Mouse (Mus musculus) liver, postnatal 0 days (tissue): ENCODE data around the gene Cd151. TPM values are rescaled to one million over a fixed set of nuclear protein-coding genes. Genes with fewer than 3 reads are reported as not detected.

Experiments
- ATAC-seq: fragments of 200-750 bp; cut with Nextera tagmentation; 2 replicates; pipeline ENCODE4 v1.8.0; 2017; ENCODE audit warnings: mild to moderate bottlenecking, moderate library complexity
- DNase-seq: peaks from one replicate; pipeline ENCODE4 v3.0.0-alpha.2; 2016
- H3K27ac ChIP-seq: fragments of 300-500 bp; sonication (generic); 2 replicates; pipeline ENCODE4 v1.5.1; 2014; ENCODE audit warnings: antibody characterized with exemption, moderate library complexity, mild to moderate bottlenecking, low read depth
- H3K27me3 ChIP-seq: fragments of 300-500 bp; sonication (generic); 2 replicates; pipeline ENCODE4 v1.6.1; 2014; ENCODE audit warnings: low read length, control low read depth, mixed read lengths; ENCODE audit not compliant: insufficient read depth
- H3K36me3 ChIP-seq: fragments of 300-500 bp; sonication (generic); replicated peaks from 2 replicates; pipeline ENCODE4 v1.6.1; 2014; ENCODE audit warnings: mild to moderate bottlenecking, control low read depth, low read length, moderate library complexity, mixed read lengths; ENCODE audit not compliant: insufficient read depth
- H3K4me1 ChIP-seq: fragments of 300-500 bp; sonication (generic); 2 replicates; pipeline ENCODE4 v1.6.1; 2014; ENCODE audit warnings: antibody characterized with exemption, mild to moderate bottlenecking, control low read depth; ENCODE audit not compliant: insufficient read depth
- H3K4me2 ChIP-seq: fragments of 300-500 bp; sonication (generic); 2 replicates; pipeline ENCODE4 v1.6.1; 2014; ENCODE audit warnings: low read depth, mild to moderate bottlenecking, low read length, moderate library complexity, mixed read lengths
- H3K4me3 ChIP-seq: fragments of 300-500 bp; sonication (generic); 2 replicates; pipeline ENCODE4 v1.5.1; 2014; ENCODE audit warnings: low read depth, low read length
- H3K9ac ChIP-seq: fragments of 300-500 bp; sonication (generic); replicated peaks from 2 replicates; pipeline ENCODE4 v1.6.1; 2014; ENCODE audit warnings: mild to moderate bottlenecking, moderate library complexity
- H3K9me3 ChIP-seq: fragments of 300-500 bp; sonication (generic); 2 replicates; pipeline ENCODE4 v1.6.1; 2016; ENCODE audit warnings: mild to moderate bottlenecking, control low read depth, low read length, mixed read lengths
- CTCF ChIP-seq: sonication (generic); IDR thresholded peaks from 2 replicates; pipeline ENCODE4 v1.5.1; 2016; ENCODE audit warnings: antibody characterized with exemption, low read depth
- EP300 ChIP-seq: IDR thresholded peaks from 2 replicates; pipeline ENCODE4 v1.6.1; 2016; ENCODE audit warnings: antibody characterized with exemption, low read depth, mild to moderate bottlenecking
- WGBS: fragments of 180-500 bp; shearing (Covaris S2); extraction: QIAGEN DNeasy Blood & Tissue Kit; methylation state at CpG from one replicate; pipeline ENCODE4 v1.1.7; 2014; ENCODE audit not compliant: insufficient replicate concordance; 5-methylcytosine and 5-hydroxymethylcytosine counted together
- polyA plus RNA-seq: library from polyadenylated mRNA; unstranded; fragments of >200 nt; fragmentation: Nextera tagmentation; extraction: Ambion mirVana; gene quantifications from 2 replicates; pipeline ENCODE4 v1.2.1, GENCODE M21; 2015

Cd151 gene
- polyA plus RNA-seq, 1 experiment from 2014 or later, result 6.6 TPM

DNA sequence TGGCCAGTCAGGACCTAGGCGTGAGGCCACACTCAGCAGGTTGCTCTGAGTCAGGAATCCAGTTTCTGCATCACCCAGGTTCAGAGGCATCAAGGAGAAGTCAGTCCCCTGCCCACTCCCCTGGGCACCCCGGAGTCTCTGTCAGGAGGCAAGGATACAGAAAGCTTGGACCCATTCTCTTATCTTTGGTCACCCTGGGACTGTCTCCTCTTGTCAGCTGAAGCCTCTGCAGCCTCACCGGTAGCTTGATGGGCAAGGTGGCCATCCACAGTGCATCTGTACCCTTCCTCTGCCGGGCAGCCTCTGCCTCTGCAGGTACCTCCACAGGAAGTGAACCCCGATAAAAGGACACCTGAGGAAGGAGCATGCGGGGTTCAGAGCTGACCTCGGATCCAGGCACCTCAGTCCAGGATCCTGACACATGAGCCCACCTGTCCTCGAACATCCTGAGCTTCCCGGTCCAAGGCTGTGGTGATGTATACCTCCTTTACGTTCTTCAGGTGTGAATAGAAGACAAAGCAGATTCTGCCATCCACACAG lies 28.0 kb upstream of the Cd151 start:
- DNase-seq (no peak), ATAC-seq (no peak)
- Histone ChIP-seq H3K27ac (no peak overlapping the region), H3K36me3 (peaks cover 26% of the 10 kb centered on the region), H3K4me1 (peaks cover 54% of the 10 kb centered on the region), H3K4me3 (no peak overlapping the region), H3K9me3 (no peaks in the 10 kb centered on the region), H3K9ac (no peak overlapping the region), H3K27me3 (no peaks in the 10 kb centered on the region), H3K4me2 (no peak overlapping the region)
- WGBS, result 90% methylated on average over 10 of the region's 10 CpGs
- TF ChIP-seq CTCF, result no peak

DNA sequence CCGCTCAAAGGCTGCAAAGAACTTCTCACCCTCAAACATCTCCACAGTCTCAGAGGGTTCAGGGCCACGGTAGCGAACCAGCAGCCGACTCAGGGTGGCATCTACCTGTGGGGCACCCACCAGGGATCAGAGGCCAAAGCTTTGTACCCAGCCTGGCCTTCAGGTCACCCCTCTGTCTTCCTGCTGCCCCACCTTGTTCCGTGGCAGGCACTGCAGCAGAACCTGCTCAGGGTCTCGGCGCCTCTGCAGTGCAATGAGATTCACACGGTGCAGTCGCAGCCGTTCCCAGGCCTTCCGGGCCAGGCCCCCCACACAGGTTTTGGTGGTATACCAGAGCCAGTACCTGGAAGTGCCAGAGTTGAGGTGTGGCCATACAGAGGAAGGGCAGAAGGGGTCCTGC lies 27.4 kb upstream of the Cd151 start:
- TF ChIP-seq EP300 (no peak), CTCF (no peak)
- no peak for DNase-seq
- Histone ChIP-seq H3K9ac (no peak overlapping the region), H3K4me2 (no peak overlapping the region), H3K27me3 (no peaks in the 10 kb centered on the region), H3K4me3 (no peak overlapping the region), H3K9me3 (no peaks in the 10 kb centered on the region), H3K4me1 (peaks cover 53% of the 10 kb centered on the region), H3K36me3 (peaks cover 26% of the 10 kb centered on the region), H3K27ac (no peak overlapping the region)
- no peak for ATAC-seq
- WGBS, result 91% methylated on average over 11 of the region's 11 CpGs

DNA sequence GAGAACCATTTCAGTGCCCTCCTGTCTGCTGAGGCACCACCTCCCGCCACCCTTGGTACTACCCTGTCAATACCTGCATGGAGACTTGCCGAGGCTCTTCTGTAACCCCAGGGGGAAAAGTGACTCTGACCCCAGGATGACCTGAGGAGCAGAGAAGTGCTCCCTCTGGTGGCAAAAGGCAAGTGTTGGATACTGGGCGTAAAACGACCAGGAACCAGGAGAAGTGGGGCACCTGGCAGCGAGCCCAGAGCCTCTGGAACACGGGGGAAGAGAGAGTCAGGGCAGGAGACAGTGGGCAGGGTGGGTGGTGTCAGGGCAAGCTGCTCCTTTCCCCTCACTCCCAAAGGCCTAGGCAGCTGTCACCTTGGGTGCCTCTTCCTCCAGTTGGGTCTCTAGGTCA lies 26.6 kb upstream of the Cd151 start:
- Histone ChIP-seq H3K4me1 (peaks cover 49% of the 10 kb centered on the region), H3K9ac (no peak overlapping the region), H3K9me3 (no peaks in the 10 kb centered on the region), H3K36me3 (peaks cover 26% of the 10 kb centered on the region), H3K4me3 (no peak overlapping the region), H3K27ac (no peak overlapping the region), H3K27me3 (no peaks in the 10 kb centered on the region), H3K4me2 (no peak overlapping the region)
- WGBS, result 33% methylated on average over 6 of the region's 6 CpGs
- peak; percentile 80 for DNase-seq
- peak; percentile 9; the same call in 1 of the 2 replicates for ATAC-seq
- TF ChIP-seq EP300, result no peak
- peak; percentile 91 for TF ChIP-seq CTCF

DNA sequence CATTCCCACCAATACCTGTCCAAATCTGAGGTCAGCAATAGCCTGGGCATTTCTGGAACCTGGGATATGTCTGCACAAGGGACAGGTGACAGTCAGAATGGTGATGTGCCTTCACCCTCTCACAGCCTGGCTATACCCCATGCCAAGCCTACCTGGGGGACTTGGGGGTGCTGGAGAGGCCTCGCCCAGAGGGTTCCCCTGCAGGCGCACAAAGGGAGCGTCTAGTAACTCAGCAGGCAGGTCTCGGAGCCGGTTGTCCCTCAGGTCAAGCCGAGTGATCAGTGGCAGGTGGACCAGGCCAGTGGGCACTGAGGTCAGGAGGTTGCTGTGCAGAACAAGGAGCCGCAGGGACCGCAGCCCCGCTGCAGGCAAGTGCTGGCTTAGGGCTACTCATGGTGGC lies 25.7 kb upstream of the Cd151 start:
- Histone ChIP-seq H3K4me2 (peak overlapping the region; percentile 91; the same call in 1 of the 2 replicates), H3K27me3 (no peaks in the 10 kb centered on the region), H3K36me3 (peaks cover 26% of the 10 kb centered on the region), H3K4me3 (no peak overlapping the region), H3K27ac (no peak overlapping the region), H3K9me3 (no peaks in the 10 kb centered on the region), H3K4me1 (peaks cover 41% of the 10 kb centered on the region), H3K9ac (no peak overlapping the region)
- ATAC-seq, result no peak
- WGBS, result 94% methylated on average over 9 of the region's 9 CpGs
- no peak for TF ChIP-seq EP300
- TF ChIP-seq CTCF, result no peak
- DNase-seq, result no peak

DNA sequence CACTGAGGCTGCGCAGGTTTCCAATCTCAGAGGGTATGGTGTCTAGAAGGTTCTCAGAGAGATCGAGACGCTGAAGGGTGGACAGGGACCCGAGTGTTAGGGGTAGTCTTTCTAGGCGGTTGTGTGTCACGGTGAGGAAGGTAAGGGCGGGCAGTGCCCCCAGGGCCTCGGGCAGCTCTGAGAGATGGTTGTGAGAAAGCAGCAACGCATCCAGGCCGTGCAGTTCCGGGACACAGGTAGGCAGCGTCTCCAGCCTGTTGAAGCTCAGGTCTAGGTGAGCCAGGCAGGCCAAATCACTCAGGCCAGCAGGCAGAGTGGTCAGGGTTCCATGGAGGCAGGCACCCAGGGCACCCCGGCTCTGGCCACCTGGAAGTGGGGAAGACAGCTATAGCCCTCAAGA lies 25.0 kb upstream of the Cd151 start:
- no peak for DNase-seq
- Histone ChIP-seq H3K27ac (no peak overlapping the region), H3K4me2 (peak overlapping the region; percentile 91), H3K9ac (no peak overlapping the region; the same call in 1 of the 2 replicates), H3K4me1 (peaks cover 39% of the 10 kb centered on the region), H3K9me3 (no peaks in the 10 kb centered on the region), H3K4me3 (peak overlapping the region; percentile 66), H3K36me3 (peaks cover 26% of the 10 kb centered on the region), H3K27me3 (no peaks in the 10 kb centered on the region)
- ATAC-seq, result no peak
- TF ChIP-seq CTCF, result no peak
- no peak for TF ChIP-seq EP300
- 86% methylated on average over 13 of the region's 13 CpGs for WGBS

DNA sequence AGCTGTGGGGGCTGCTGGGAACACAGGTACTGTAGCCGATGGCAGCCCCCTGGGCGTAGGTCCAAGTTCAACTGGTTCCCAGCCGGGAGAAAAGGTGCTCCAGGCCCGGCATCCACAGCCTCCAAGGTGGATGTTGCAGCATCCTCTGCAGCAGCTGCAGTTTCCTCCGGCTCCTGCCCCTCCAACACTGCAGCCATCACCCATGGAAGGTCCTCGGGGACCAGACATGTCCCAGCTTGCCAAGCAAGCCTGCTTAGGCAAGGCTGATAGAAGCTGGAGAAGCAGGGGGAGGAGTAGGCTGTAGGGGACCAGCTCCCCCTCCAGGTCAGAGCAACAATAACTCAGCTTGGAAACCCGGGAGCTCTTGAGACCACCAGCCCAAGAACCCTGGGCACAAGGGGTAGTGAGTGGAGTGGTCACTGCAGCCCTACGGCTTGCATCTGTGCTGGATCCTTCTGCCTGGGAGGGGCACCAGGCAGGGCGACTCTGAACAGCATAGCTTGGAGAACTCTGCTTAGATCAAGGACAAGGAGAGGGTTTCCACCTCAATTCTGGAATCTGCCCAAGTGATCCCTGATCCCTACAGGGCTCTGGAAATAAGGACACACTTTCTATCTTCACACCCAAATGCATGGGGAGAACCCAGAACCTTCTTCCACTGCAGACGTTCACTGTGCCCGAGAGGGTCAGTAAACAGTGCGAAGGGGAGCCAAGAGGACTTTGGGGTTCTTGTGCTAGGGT lies 23.9 kb upstream of the Cd151 start:
- H3K4me1 ChIP-seq, result peaks cover 39% of the 10 kb centered on the region
- peak; percentile 2; the same call in 1 of the 2 replicates for ATAC-seq
- peak overlapping the region; percentile 66 for H3K4me3 ChIP-seq
- no peak for DNase-seq
- H3K27me3 ChIP-seq, result no peaks in the 10 kb centered on the region
- H3K27ac ChIP-seq, result peak overlapping the region; percentile 69; the same call in 1 of the 2 replicates
- TF ChIP-seq EP300 (no peak), CTCF (peak; percentile 70)
- 18% methylated on average over 12 of the region's 12 CpGs for WGBS
- peak overlapping the region; percentile 91 for H3K4me2 ChIP-seq
- H3K36me3 ChIP-seq, result peaks cover 24% of the 10 kb centered on the region
- H3K9ac ChIP-seq, result peak overlapping the region; percentile 75
- no peaks in the 10 kb centered on the region for H3K9me3 ChIP-seq
